Mouse (Mus musculus): Measurements from ENCODE around the gene Lrrc8e.
"Not testable (repeated sequence)": the region's sequence is repeated elsewhere in the genome, so short reads cannot be mapped to it uniquely, and the experiment has no call there.

GRCm38 (mm10) chr8:4255471-4255870 is 28.8 kb downstream of the Lrrc8e start:
- TF ChIP-seq CTCF (IDR thresholded peaks at IDR 0.05; ENCODE audit: control insufficient read depth, insufficient read depth, insufficient replicate concordance, low read depth, low read length); POLR2A (IDR thresholded peaks at IDR 0.05; ENCODE audit: control insufficient read depth, low read depth, low read length): not testable (repeated sequence)

Data from testis, adult 2 months (tissue).